Mouse (Mus musculus) heart, adult 2 months (tissue): ENCODE results near the gene Prkch.

Experiments used
- CTCF ChIP-seq: fragments of 200-600 bp; IDR thresholded peaks from 2 replicates; pipeline ENCODE4 v1.8.1; 2022; ENCODE audit warnings: antibody characterized with exemption, mild to moderate bottlenecking, moderate library complexity
- POLR2A ChIP-seq: fragments of 200-500 bp; IDR thresholded peaks from 2 replicates; pipeline ENCODE4 v1.6.1; 2011; ENCODE audit warnings: mild to moderate bottlenecking, low read depth, low read length, control low read depth; ENCODE audit not compliant: insufficient read depth

GRCm38 (mm10) chr12:73645216-73645615 is 60.6 kb downstream of the Prkch start:
- no peak for TF ChIP-seq CTCF
- no peak for TF ChIP-seq POLR2A
